Mouse (Mus musculus) heart, postnatal 14 days (tissue): Measurements from ENCODE around the gene Prkab1. TPM values are rescaled to one million over a fixed set of nuclear protein-coding genes. Genes with fewer than 3 reads are reported as not detected.

Experiments used
- DNase-seq, 2 experiments: peaks; one replicate each; pipeline ENCODE4 v3.0.0; 2021 to 2022
- intact Hi-C: fragments of 180-260 bp; cut with DNase I; formaldehyde crosslinking; loops from one replicate; pipeline ENCODE4 v1.15.1; 2025
- total RNA-seq, 2 experiments: library from RNA; stranded (reverse); gene quantifications; 2 replicates each; pipeline ENCODE4 v1.2.3; 2021

Gene Prkab1
- total RNA-seq, 2 experiments from 2014 or later, result 49.4 to 59.4 TPM

DNA sequence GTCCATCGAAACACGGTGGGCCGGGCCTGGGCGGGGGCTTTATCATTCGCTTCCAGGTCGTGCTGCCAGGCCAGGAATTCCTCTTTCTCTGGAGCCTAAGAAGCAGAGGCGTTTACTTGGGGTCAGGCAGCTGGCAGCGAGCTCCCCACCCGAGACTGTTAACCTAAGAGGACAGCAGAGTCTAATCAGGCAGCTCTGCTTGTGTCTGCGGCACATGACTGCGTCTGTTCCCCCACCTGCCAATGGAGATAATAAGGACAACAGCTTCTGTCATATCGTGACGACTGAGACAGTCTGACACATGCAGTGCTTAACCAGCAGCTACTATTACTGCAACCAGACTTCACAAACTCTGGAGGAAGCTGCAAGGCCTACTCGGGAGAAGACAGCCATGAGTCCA, 2.8 kb downstream of the Prkab1 start:
- DNase-seq, result peak in 1 of 2 experiments; percentile 20
- intact Hi-C loops, result loop anchor here (5.0 to 10.0 kb wide), 3 partner anchors 44 to 463 kb away; no protein-coding TSS in a partner anchor

GRCm38 (mm10) chr5:116019371-116019770, 4.9 kb downstream of the Prkab1 start:
- DNase-seq, result peak; percentile 58 to 69
- intact Hi-C loops, result no loop called here

- intact Hi-C loops, result no loop called here
- DNase-seq, result no peak
Observed at GRCm38 (mm10) chr5:116018784-116019183, 5.5 kb downstream of the Prkab1 start.

- intact Hi-C loops, result no loop called here
- no peak for DNase-seq
Observed at GRCm38 (mm10) chr5:116018196-116018595, 6.1 kb downstream of the Prkab1 start.

GRCm38 (mm10) chr5:116017391-116017790, 6.9 kb downstream of the Prkab1 start:
- intact Hi-C loops, result no loop called here
- DNase-seq, result no peak

- no peak for DNase-seq
- intact Hi-C loops, result no loop called here
Observed at GRCm38 (mm10) chr5:116016542-116016941, 7.8 kb downstream of the Prkab1 start.

DNA sequence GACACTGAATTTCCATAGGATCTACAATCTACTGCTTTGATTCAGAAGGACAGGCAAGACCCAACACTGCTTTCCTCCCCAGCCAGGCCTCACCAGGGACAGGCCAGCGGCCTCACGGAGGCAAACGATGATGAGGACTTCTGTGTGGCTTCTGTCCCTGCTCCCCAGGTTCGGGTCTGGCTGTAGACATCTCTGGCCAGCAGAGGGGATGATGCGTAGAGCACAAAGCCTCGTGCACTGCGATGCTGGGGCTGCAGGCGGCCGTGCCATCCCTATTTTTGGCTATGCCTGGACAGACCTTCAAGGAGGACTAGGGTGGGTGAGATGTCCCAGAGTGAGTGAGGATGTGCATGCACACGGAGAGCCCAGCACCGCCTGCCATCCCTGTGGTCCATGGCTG, 10.1 kb downstream of the Prkab1 start:
- DNase-seq, result no peak

DNA sequence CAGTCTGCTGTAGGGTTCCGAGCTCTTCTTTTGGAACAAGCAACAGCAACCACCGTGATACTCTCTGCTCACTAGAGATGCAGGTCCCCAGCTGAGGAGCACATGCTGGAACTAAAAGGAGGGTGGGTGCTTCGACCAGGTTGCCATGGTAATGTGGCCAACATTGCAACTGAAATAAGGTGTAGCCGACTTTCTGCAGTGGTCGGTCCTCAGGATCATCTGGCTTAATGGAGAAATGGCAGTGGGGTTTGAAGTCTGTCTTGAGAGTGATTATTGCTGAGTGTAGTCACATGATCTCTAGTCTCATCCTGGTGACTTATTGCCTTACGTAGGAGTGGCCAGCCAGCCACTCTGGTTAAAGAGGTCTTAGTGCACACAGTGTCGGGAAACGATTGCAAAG, 10.5 kb downstream of the Prkab1 start:
- intact Hi-C loops, result no loop called here
- DNase-seq, result no peak

More for the DNA sequence above, 10.1 kb downstream of the Prkab1 start:
- intact Hi-C loops, result no loop called here

DNA sequence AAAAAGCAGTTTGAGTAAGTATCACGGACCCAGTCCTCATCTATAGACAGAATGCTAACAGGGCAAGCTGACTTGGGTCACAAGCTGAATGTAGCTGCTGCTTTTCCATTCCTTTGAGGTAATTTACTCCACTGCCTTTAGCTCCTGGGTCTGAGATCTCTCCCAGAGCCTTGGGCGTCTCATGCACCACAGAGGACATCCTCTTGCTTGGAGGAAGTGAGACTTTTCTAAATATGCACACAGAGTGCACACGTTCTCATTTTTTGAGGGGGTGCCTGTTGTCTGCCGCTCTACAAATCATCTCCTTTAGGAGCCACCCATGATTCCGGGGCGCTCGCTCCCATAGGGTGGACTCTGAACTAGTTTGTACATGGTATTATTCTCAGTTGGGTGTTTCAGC, 11.8 kb downstream of the Prkab1 start:
- intact Hi-C loops, result no loop called here
- DNase-seq, result no peak

DNA sequence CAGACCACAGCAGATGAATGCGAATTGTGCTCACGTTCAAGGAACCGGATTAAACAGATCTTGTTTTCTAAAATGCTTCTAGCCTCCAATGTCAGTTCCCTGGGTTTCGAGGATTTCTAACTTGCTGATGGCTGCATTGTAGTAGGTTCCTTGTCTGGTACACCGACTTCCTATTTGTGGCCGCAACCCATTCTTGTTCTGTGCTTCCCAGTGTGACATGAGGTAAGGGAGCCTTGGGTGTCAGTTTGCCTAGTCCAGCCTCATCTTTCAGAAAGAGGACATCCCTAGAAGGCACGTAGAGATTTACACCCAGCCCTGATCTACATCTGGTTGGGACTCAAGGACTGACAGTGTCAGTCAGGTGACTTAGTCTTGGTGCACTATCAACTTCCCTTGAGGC, 12.6 kb downstream of the Prkab1 start:
- no peak for DNase-seq
- intact Hi-C loops, result no loop called here

DNA sequence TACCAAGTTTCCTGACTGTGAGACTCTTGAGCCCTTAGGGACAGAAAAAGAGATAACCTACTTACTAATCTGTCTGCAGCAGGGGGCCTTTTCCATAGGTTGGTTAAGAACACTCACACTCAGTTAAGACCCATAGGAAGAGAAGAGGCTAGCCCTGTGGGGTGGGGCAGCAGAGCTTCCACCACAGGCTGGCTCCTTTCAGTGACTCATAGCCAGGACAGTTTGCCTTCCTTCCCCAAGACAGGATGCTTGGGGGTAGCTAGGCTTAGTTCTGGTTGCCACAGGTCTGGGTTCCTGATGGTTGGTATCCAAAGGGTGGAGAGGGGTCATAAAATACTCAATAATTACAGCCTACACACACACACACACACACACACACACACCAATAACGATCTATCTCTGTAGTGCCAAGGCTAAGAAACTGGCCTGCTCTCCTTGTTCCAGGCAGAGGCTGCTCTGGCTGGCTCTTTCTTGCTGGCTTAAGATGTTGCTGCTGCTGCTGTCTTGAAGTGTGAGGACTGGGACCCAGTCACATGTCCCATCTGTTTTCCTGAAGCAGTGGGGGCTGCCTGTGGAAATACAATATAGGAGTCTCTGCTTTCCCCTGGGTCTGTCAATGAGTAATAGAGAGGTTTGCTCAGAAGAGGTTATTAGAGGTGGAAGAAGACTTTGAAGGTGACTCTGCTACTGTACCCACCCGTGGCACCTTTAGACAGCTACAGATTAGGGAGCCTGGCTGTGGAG, 14.3 kb downstream of the Prkab1 start:
- no peak for DNase-seq
- intact Hi-C loops, result loop anchor here (5.0 to 10.0 kb wide), 2 partner anchors 83 to 215 kb away; no protein-coding TSS in a partner anchor

GRCm38 (mm10) chr5:116009091-116009851, 15.0 kb downstream of the Prkab1 start:
- no peak for DNase-seq
- intact Hi-C loops, result loop anchor here (5.0 to 10.0 kb wide), 2 partner anchors 82 to 214 kb away; no protein-coding TSS in a partner anchor

DNA sequence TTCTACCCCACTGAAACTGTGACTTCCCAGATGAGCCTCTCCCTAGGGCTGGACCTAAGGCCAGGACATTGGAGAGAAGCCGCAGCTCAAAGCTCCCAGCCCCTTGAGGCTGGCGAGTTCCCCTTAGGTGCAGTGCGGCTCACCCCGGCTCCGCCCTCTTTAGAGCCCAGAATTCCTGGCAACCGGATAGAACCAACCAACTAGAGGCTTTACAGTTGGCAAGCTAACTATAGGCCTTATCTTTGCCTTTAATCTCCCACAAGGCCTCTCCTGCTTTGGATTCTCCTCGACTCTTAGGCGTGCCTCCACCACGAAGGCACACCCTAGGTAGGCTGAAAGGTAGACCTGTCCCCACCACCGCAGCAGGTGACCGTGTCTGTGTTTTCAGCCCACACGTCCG, 16.6 kb downstream of the Prkab1 start:
- intact Hi-C loops, result loop anchor here (5.0 to 10.0 kb wide), 2 partner anchors 80 to 213 kb away; no protein-coding TSS in a partner anchor
- DNase-seq, result no peak

DNA sequence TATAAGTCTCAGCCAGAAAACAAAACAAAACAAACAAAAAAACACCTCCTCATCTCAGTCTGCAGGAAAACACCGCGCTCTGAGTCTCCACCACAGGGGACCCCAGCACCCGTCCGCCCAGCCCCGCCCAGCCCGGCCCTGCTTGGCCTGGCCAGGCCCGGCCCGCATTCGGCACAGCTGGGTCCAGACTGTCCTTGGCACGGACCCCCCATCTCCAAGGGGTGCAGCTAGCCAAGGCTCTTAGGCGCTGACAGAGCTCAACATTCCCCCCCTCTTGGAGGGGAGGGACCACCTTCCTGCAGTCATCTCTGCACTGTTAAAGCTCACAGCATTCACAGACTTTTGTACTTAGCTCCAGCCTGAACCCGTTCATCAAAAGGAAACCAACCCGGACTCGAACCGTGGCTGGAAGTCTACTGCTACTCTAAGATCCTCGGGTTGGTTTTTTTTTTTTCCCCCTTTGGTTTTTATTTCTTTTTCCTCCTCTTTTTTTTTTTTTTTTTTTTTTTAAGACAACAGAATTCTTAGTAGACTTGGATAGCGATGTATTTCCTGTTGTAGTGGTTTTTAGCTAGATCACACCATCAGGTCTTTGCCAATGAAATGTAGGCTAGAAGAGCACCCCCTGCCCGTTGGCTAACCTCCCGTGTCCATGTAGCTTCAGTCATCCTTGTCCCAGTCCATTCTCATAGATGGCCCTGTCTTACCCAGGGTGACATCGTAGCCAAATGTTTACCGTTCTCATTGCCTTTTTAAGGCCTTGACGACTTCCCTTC, 17.8 kb downstream of the Prkab1 start:
- peak; percentile 62 to 63 for DNase-seq
- intact Hi-C loops, result loop anchor here (5.0 to 10.0 kb wide), 2 partner anchors 79 to 212 kb away; no protein-coding TSS in a partner anchor

- intact Hi-C loops, result loop anchor here (10.0 kb wide), 1 partner anchor 209 kb away; no protein-coding TSS in a partner anchor
- no peak for DNase-seq
Observed at GRCm38 (mm10) chr5:116004271-116004670, 20.0 kb downstream of the Prkab1 start.

DNA sequence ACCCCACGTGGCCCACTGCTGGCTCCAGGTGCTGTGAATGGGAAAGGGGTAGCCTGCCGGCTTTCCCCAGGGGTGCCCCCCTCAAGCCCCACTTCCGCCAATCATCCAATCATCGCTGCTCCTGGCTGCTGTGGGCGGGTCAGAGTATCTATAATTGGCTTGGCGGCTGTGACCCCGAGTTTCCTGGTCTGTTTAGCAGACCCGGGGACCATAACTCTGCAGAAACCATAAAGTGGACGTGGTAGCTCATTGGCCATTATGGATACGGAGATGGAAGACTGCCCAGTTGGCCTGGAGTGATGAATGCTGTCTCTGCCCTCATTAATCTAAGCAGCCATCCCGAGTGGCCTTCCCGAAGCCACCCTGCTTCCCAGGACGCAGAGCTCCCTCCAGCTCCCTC, 20.5 kb downstream of the Prkab1 start:
- intact Hi-C loops, result loop anchor here (10.0 kb wide), 1 partner anchor 209 kb away; no protein-coding TSS in a partner anchor
- no peak for DNase-seq

DNA sequence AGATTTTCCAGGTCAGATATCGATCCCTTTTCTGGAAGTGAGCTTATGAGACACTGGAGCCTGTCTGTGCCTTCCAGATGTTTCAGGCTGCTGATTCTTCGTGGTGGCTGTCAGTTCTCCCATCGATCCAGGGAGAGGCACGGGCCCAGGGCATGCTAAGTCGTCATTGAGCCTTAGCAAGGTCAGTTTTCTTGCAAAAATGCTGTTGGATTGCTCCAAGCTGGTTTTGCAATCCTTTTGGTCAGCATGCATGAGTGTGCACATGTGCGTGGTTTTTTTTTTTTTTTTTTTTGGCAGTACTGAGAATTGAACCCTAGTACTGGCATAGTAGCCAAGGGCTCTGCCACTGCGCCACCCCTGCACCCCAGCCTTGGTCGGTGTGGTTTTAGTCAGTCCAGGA, 21.2 kb downstream of the Prkab1 start:
- intact Hi-C loops, result loop anchor here (10.0 kb wide), 1 partner anchor 208 kb away; no protein-coding TSS in a partner anchor
- DNase-seq, result no peak

DNA sequence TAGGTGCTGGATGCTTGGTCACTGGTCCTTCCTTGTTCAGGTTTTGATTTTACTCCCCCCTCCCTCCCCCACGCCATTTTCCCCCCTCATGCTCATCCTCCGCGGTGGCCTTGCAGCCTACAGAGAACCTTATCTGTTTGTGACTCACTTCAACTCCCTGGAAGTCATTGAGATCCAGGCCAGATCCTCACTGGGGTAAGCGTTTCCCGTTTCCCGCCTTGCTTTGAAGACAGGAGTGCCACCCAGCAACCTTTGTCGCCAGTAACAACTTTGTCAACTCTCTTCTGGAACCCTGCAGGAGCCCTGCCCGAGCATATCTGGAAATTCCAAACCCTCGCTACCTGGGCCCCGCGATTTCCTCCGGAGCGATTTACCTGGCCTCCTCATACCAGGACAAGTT, 26.9 kb downstream of the Prkab1 start:
- intact Hi-C loops, result no loop called here
- DNase-seq, result no peak

DNA sequence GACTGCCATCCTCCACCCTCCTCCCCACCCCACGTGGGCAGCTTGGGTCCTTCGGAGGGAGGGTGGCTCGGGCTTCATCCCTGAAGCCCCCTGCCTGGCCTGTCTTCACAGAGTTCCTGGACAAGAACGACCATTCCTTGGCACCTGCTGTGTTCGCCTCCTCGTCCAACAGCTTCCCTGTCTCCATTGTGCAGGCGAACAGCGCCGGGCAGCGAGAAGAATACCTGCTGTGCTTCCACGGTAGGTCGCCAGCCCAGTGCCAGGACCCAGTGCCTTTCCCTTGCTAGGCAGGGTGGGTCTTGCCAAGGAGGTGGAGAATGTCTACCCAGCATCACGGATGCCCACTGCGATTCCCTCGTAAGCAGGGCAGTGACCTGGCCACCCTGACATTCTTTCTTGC, 30.2 kb downstream of the Prkab1 start:
- DNase-seq, result no peak
- intact Hi-C loops, result no loop called here

GRCm38 (mm10) chr5:115991717-115992116, 32.6 kb downstream of the Prkab1 start:
- intact Hi-C loops, result no loop called here
- no peak for DNase-seq

- intact Hi-C loops, result no loop called here
- no peak for DNase-seq
Observed at GRCm38 (mm10) chr5:115987284-115987683, 37.0 kb downstream of the Prkab1 start.
